Mouse (Mus musculus): ENCODE data around the gene Vps35.

DNA sequence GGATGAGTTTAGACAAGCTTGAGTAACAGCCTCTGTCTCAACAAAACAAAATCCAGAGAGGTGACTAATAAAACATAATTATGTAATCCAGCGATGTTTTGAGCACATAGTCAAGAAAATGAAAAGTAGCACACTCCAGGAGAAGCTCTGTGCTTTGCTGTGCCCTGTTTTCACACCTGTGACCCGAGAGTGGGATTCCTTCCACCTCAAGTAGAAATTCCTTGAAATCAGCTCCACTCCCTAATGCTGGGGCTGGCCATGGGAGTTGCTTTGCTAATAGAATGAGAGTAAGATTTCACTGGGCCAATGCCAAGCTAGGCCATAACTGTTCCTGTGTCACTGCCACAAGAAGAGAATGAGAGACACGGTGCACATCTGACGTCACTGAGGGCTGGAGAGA, 38.1 kb upstream of the Vps35 start:
- TF ChIP-seq POLR2A (IDR thresholded peaks at IDR 0.05; ENCODE audit: control insufficient read depth, extremely low read depth, insufficient read depth, low read length, poor library complexity) (no peak), CTCF (IDR thresholded peaks at IDR 0.05; ENCODE audit: borderline replicate concordance, control insufficient read depth, extremely low read depth, insufficient read depth, low read length, poor library complexity) (no peak)
